Comparison of ENCODE assay signal across 8 mouse cellular contexts in genomic region chr3:95672861-95673706, GRCm38 (mm10). TPM values are rescaled to one million over a fixed set of nuclear protein-coding genes. Genes with fewer than 3 reads are reported as not detected.
DNase-seq lines count a peak whose midpoint lies in the region; ATAC-seq and TF ChIP-seq lines count a peak whose summit lies in the region.

No protein-coding gene starts in this region.

- peak; percentile 5; the same call in 1 of the 2 replicates for ATAC-seq in heart, embryonic 15.5 days (replicated peaks; ENCODE audit: insufficient number of reproducible peaks, insufficient read depth, low FRiP score, low read depth)
- no peak for ATAC-seq in lung, embryonic 14.5 days (ENCODE audit: insufficient read depth)
- ATAC-seq in midbrain, postnatal 0 days (ENCODE audit: low FRiP score) = no peak

- H3K27me3 ChIP-seq in heart, embryonic 15.5 days = no peaks in the 10 kb centered on the region
- H3K27me3 ChIP-seq in lung, embryonic 14.5 days (ENCODE audit: insufficient read depth, low read length) = no peaks in the 10 kb centered on the region
- no peaks in the 10 kb centered on the region for H3K27me3 ChIP-seq in midbrain, postnatal 0 days (ENCODE audit: insufficient read depth, low read length)

- DNase-seq in adrenal gland, adult 2 months = peak; percentile 46
- no peak for DNase-seq in adrenal gland, adult 8-10 months
- DNase-seq in CD4-positive, CD25-positive, alpha-beta regulatory T cell, adult 2 months (ENCODE audit: low read depth, low spot score) = peak; percentile 81
- DNase-seq in lung, embryonic 14.5 days = peak; percentile 46
- DNase-seq in thymus, postnatal 25 days = peak; percentile 79
- no peak for DNase-seq in layer of hippocampus, postnatal 14 days (ENCODE audit: low spot score in 2 of 2)
- no peak for DNase-seq in midbrain, postnatal 0 days (ENCODE audit: low spot score)

- peak overlapping the region; percentile 27; the same call in 1 of the 2 replicates for H3K4me3 ChIP-seq in heart, embryonic 15.5 days
- H3K4me3 ChIP-seq in lung, embryonic 14.5 days (ENCODE audit: low read depth, low read length) = peak overlapping the region; percentile 14
- H3K4me3 ChIP-seq in midbrain, postnatal 0 days (ENCODE audit: low read depth, low read length) = no peak overlapping the region

- peaks cover 78% of the 10 kb centered on the region for H3K4me1 ChIP-seq in heart, embryonic 15.5 days (replicated peaks)
- peaks cover 37% of the 10 kb centered on the region for H3K4me1 ChIP-seq in lung, embryonic 14.5 days (ENCODE audit: insufficient read depth)
- H3K4me1 ChIP-seq in midbrain, postnatal 0 days (ENCODE audit: insufficient read depth, low read length) = no peaks in the 10 kb centered on the region

- no peak for TF ChIP-seq CTCF in lung, embryonic 14.5 days (IDR thresholded peaks at IDR 0.05; ENCODE audit: low read depth)
- TF ChIP-seq CTCF in midbrain, postnatal 0 days (IDR thresholded peaks at IDR 0.05) = no peak

- H3K36me3 ChIP-seq in heart, embryonic 15.5 days = no peaks in the 10 kb centered on the region; the same call in 1 of the 2 replicates
- H3K36me3 ChIP-seq in lung, embryonic 14.5 days (ENCODE audit: insufficient read depth) = peaks cover 8% of the 10 kb centered on the region; the same call in 1 of the 2 replicates
- H3K36me3 ChIP-seq in midbrain, postnatal 0 days (ENCODE audit: insufficient read depth, low read length) = no peaks in the 10 kb centered on the region

- H3K9ac ChIP-seq in heart, embryonic 15.5 days = peak overlapping the region; percentile 54
- H3K9ac ChIP-seq in lung, embryonic 14.5 days = peak overlapping the region; percentile 54
- H3K9ac ChIP-seq in midbrain, postnatal 0 days (replicated peaks; ENCODE audit: low read length, poor library complexity, severe bottlenecking) = no peak overlapping the region

- peak overlapping the region; percentile 97 for H3K27ac ChIP-seq in heart, embryonic 15.5 days
- peak overlapping the region; percentile 93 for H3K27ac ChIP-seq in lung, embryonic 14.5 days (ENCODE audit: low read depth)
- no peak overlapping the region for H3K27ac ChIP-seq in midbrain, postnatal 0 days (ENCODE audit: low read depth, low read length)

- peak overlapping the region; percentile 64 for H3K4me2 ChIP-seq in heart, embryonic 15.5 days
- peak overlapping the region; percentile 54 for H3K4me2 ChIP-seq in lung, embryonic 14.5 days
- no peak overlapping the region for H3K4me2 ChIP-seq in midbrain, postnatal 0 days (ENCODE audit: low read depth, low read length, poor library complexity, severe bottlenecking)

- H3K9me3 ChIP-seq in heart, embryonic 15.5 days (replicated peaks) = no peaks in the 10 kb centered on the region
- no peaks in the 10 kb centered on the region for H3K9me3 ChIP-seq in lung, embryonic 14.5 days (ENCODE audit: low read depth, low read length)
- no peaks in the 10 kb centered on the region for H3K9me3 ChIP-seq in midbrain, postnatal 0 days (ENCODE audit: low read length)

- WGBS in heart, embryonic 15.5 days = 19% methylated on average over 10 of the region's 10 CpGs
- 29% methylated on average over 10 of the region's 10 CpGs for WGBS in lung, embryonic 14.5 days
- WGBS in midbrain, postnatal 0 days = 59% methylated on average over 10 of the region's 10 CpGs

RNA-seq across cellular contexts. Expression of gene Mcl1, which starts 14.5 kb away (rescaled TPM):
- total RNA-seq in adrenal gland, adult 2 months (2021) = 100 to 1,000 TPM; 152 to 159 TPM
- 272 and 291 TPM in 2 replicates for polyA plus RNA-seq in adrenal gland, adult 2 months (2012; rRNA removed)
- 100 to 1,000 TPM; 177 to 189 (median 179) TPM for total RNA-seq in adrenal gland, adult 8-10 months (2022)
- polyA plus RNA-seq in heart, embryonic 15.5 days (2015; fragmentation: Nextera tagmentation; extraction: Ambion mirVana) = 38.4 and 45.4 TPM in 2 replicates
- polyA plus RNA-seq in lung, embryonic 14.5 days (2014; fragmentation: Nextera tagmentation; extraction: Ambion mirVana) = 82.3 and 83.2 TPM in 2 replicates
- total RNA-seq in layer of hippocampus, postnatal 14 days (2021) = 10 to 100 TPM; 64.6 to 65.1 TPM
- 105 and 136 TPM in 2 replicates for total RNA-seq in midbrain, postnatal 0 days (2014; rRNA removed)
- 35.8 and 42.8 TPM in 2 replicates for polyA plus RNA-seq in midbrain, postnatal 0 days (2015; fragmentation: Nextera tagmentation; extraction: Ambion mirVana)

RNA-seq across cellular contexts. Expression of gene Adamtsl4, which starts 14.6 kb away (rescaled TPM):
- 1 to 10 TPM; 6.0 to 8.8 TPM for total RNA-seq in adrenal gland, adult 2 months (2021)
- 11.0 and 17.4 TPM in 2 replicates for polyA plus RNA-seq in adrenal gland, adult 2 months (2012; rRNA removed)
- total RNA-seq in adrenal gland, adult 8-10 months (2022) = 10 to 100 TPM in 1 of 4 experiments, 1 to 10 TPM in 3; 4.3 to 10.2 (median 6.4) TPM
- 6.9 and 10.6 TPM in 2 replicates for polyA plus RNA-seq in heart, embryonic 15.5 days (2015; fragmentation: Nextera tagmentation; extraction: Ambion mirVana)
- polyA plus RNA-seq in lung, embryonic 14.5 days (2014; fragmentation: Nextera tagmentation; extraction: Ambion mirVana) = 1.6 and 4.0 TPM in 2 replicates
- 1 to 10 TPM; 3.0 to 4.1 TPM for total RNA-seq in layer of hippocampus, postnatal 14 days (2021)
- total RNA-seq in midbrain, postnatal 0 days (2014; rRNA removed) = 1.3 and 1.4 TPM in 2 replicates
- polyA plus RNA-seq in midbrain, postnatal 0 days (2015; fragmentation: Nextera tagmentation; extraction: Ambion mirVana) = 1.0 and 1.4 TPM in 2 replicates

RNA-seq across cellular contexts. Expression of gene Ensa, which starts 48.3 kb away (rescaled TPM):
- 100 to 1,000 TPM in 1 of 2 experiments, 10 to 100 TPM in 1; 82.5 to 104 TPM for total RNA-seq in adrenal gland, adult 2 months (2021)
- polyA plus RNA-seq in adrenal gland, adult 2 months (2012; rRNA removed) = 7.2 and 9.0 TPM in 2 replicates
- 100 to 1,000 TPM; 102 to 141 (median 119) TPM for total RNA-seq in adrenal gland, adult 8-10 months (2022)
- 45.8 and 53.7 TPM in 2 replicates for polyA plus RNA-seq in heart, embryonic 15.5 days (2015; fragmentation: Nextera tagmentation; extraction: Ambion mirVana)
- 64.8 and 66.7 TPM in 2 replicates for polyA plus RNA-seq in lung, embryonic 14.5 days (2014; fragmentation: Nextera tagmentation; extraction: Ambion mirVana)
- total RNA-seq in layer of hippocampus, postnatal 14 days (2021) = 100 to 1,000 TPM; 288 to 297 TPM
- 100 and 124 TPM in 2 replicates for total RNA-seq in midbrain, postnatal 0 days (2014; rRNA removed)
- polyA plus RNA-seq in midbrain, postnatal 0 days (2015; fragmentation: Nextera tagmentation; extraction: Ambion mirVana) = 167 and 169 TPM in 2 replicates

Comparison
In these comparisons a context has a peak if more than half of its experiments do, and no peak if none do; other contexts are left out.
1. DNase-seq: peak in adrenal gland, adult 2 months (single experiment), CD4-positive, CD25-positive, alpha-beta regulatory T cell, adult 2 months (single experiment), lung, embryonic 14.5 days (single experiment) and thymus, postnatal 25 days (single experiment); none in adrenal gland, adult 8-10 months (single experiment), layer of hippocampus, postnatal 14 days (0 of 2) and midbrain, postnatal 0 days (single experiment).